Comparison of ENCODE assay signal across 8 mouse cellular contexts in genomic region chr12:81483656-81484055, GRCm38 (mm10). TPM values are rescaled to one million over a fixed set of nuclear protein-coding genes. Genes with fewer than 3 reads are reported as not detected.
DNase-seq lines count a peak whose midpoint lies in the region; ATAC-seq and TF ChIP-seq lines count a peak whose summit lies in the region.

No protein-coding gene starts in this region.

- ATAC-seq in limb, embryonic 13.5 days (ENCODE audit: low FRiP score, low read depth): no peak

- DNase-seq in left cerebral cortex, adult 2 months (ENCODE audit: extremely low spot score in 1 of 2, low spot score in 2 of 2): no peak
- DNase-seq in left cerebral cortex, adult 8-10 months (ENCODE audit: low spot score in 2 of 2): no peak
- peak; percentile 31 for DNase-seq in adipocyte (ENCODE audit: low spot score)
- peak; percentile 26 for DNase-seq in forebrain, embryonic 10.5 days (ENCODE audit: extremely low spot score, low spot score)
- DNase-seq in frontal cortex, postnatal 25 days (ENCODE audit: low spot score in 2 of 2): no peak
- no peak for DNase-seq in spleen, postnatal 4 days (ENCODE audit: low spot score in 2 of 2)

- peak overlapping the region; percentile 62 for H3K4me3 ChIP-seq in left cerebral cortex, adult 2 months
- peak overlapping the region; percentile 68 for H3K4me3 ChIP-seq in forebrain, embryonic 10.5 days
- peak overlapping the region; percentile 67 for H3K4me3 ChIP-seq in limb, embryonic 13.5 days
- peak overlapping the region; percentile 10; the same call in 1 of the 2 replicates for H3K4me3 ChIP-seq in olfactory bulb, adult 2 months (ENCODE audit: insufficient read depth, low read depth, low read length)

- peak overlapping the region; percentile 66 for H3K4me2 ChIP-seq in limb, embryonic 13.5 days (replicated peaks)

- peaks cover 8% of the 10 kb centered on the region; the same call in 1 of the 2 replicates for H3K4me1 ChIP-seq in forebrain, embryonic 10.5 days
- H3K4me1 ChIP-seq in limb, embryonic 13.5 days: 0 out of 2 replicates have a peak, but pooled peaks cover 3% of the 10 kb centered on the region
- H3K4me1 ChIP-seq in olfactory bulb, adult 2 months (ENCODE audit: control insufficient read depth, insufficient read depth, low read length): no peaks in the 10 kb centered on the region

- no peaks in the 10 kb centered on the region for H3K36me3 ChIP-seq in forebrain, embryonic 10.5 days (replicated peaks)
- no peaks in the 10 kb centered on the region for H3K36me3 ChIP-seq in limb, embryonic 13.5 days

- intact Hi-C loops in left cerebral cortex, adult 2 months (cut with DNase I): loop anchor here (2.0 to 10.0 kb wide), 2 partner anchors 49 to 111 kb away; partner anchors contain the start of genes Gm20498, Med6 and Synj2bp

- H3K27ac ChIP-seq in left cerebral cortex, adult 2 months: peak overlapping the region; percentile 98
- peak overlapping the region; percentile 94; the same call in 1 of the 2 replicates for H3K27ac ChIP-seq in forebrain, embryonic 10.5 days
- H3K27ac ChIP-seq in limb, embryonic 13.5 days: no peak overlapping the region
- H3K27ac ChIP-seq in olfactory bulb, adult 2 months (ENCODE audit: insufficient read depth, low read depth, low read length): no peak overlapping the region

- no peaks in the 10 kb centered on the region for H3K9me3 ChIP-seq in forebrain, embryonic 10.5 days
- no peaks in the 10 kb centered on the region for H3K9me3 ChIP-seq in limb, embryonic 13.5 days

- peak overlapping the region; percentile 50 for H3K9ac ChIP-seq in limb, embryonic 13.5 days

- TF ChIP-seq CTCF in left cerebral cortex, adult 2 months (IDR thresholded peaks at IDR 0.05): no peak
- TF ChIP-seq CTCF in olfactory bulb, adult 2 months (IDR thresholded peaks at IDR 0.05; ENCODE audit: insufficient read depth, low read depth, low read length): no peak

- 43% methylated on average over 17 of the region's 17 CpGs for WGBS in forebrain, embryonic 10.5 days
- 34% methylated on average over 17 of the region's 17 CpGs for WGBS in limb, embryonic 13.5 days
- 17% methylated on average over 17 of the region's 17 CpGs for WGBS in olfactory bulb, adult 2 months

- TF ChIP-seq POLR2A in olfactory bulb, adult 2 months (IDR thresholded peaks at IDR 0.05; ENCODE audit: insufficient read depth, low read depth, low read length): no peak

- H3K27me3 ChIP-seq in forebrain, embryonic 10.5 days (ENCODE audit: poor library complexity, severe bottlenecking): no peaks in the 10 kb centered on the region
- no peaks in the 10 kb centered on the region for H3K27me3 ChIP-seq in limb, embryonic 13.5 days

RNA-seq across cellular contexts. Expression of gene Cox16, which starts 1.3 kb away (rescaled TPM):
- total RNA-seq in left cerebral cortex, adult 2 months (2021): 10 to 100 TPM; 34.5 to 42.1 TPM
- 10 to 100 TPM; 35.2 to 48.7 (median 39.4) TPM for total RNA-seq in left cerebral cortex, adult 8-10 months (2022)
- 116 and 118 TPM in 2 replicates for polyA plus RNA-seq in forebrain, embryonic 10.5 days (2016; fragmentation: Nextera tagmentation; extraction: Ambion mirVana)
- 132 and 138 TPM in 2 replicates for polyA plus RNA-seq in limb, embryonic 13.5 days (2015; fragmentation: Nextera tagmentation; extraction: Ambion mirVana)
- not detected in 2 replicates for polyA plus RNA-seq in olfactory bulb, adult 2 months (2012; ENCODE audit: insufficient read depth, insufficient read length, low replicate concordance, missing spikeins)

RNA-seq across cellular contexts. Expression of gene Gm20498, which starts 49.0 kb away (rescaled TPM):
- 10 to 100 TPM; 40.1 to 45.6 TPM for total RNA-seq in left cerebral cortex, adult 2 months (2021)
- total RNA-seq in left cerebral cortex, adult 8-10 months (2022): 10 to 100 TPM; 40.6 to 45.2 (median 42.0) TPM
- 24.8 and 27.1 TPM in 2 replicates for polyA plus RNA-seq in forebrain, embryonic 10.5 days (2016; fragmentation: Nextera tagmentation; extraction: Ambion mirVana)
- 28.0 and 31.4 TPM in 2 replicates for polyA plus RNA-seq in limb, embryonic 13.5 days (2015; fragmentation: Nextera tagmentation; extraction: Ambion mirVana)
- polyA plus RNA-seq in olfactory bulb, adult 2 months (2012; ENCODE audit: insufficient read depth, insufficient read length, low replicate concordance, missing spikeins): not detected in 2 replicates

RNA-seq across cellular contexts. Expression of gene Synj2bp, which starts 49.1 kb away (rescaled TPM):
- 10 to 100 TPM; 37.1 to 38.0 TPM for total RNA-seq in left cerebral cortex, adult 2 months (2021)
- 10 to 100 TPM; 25.9 to 34.2 (median 32.6) TPM for total RNA-seq in left cerebral cortex, adult 8-10 months (2022)
- 34.3 and 35.4 TPM in 2 replicates for polyA plus RNA-seq in forebrain, embryonic 10.5 days (2016; fragmentation: Nextera tagmentation; extraction: Ambion mirVana)
- 35.8 and 41.5 TPM in 2 replicates for polyA plus RNA-seq in limb, embryonic 13.5 days (2015; fragmentation: Nextera tagmentation; extraction: Ambion mirVana)
- polyA plus RNA-seq in olfactory bulb, adult 2 months (2012; ENCODE audit: insufficient read depth, insufficient read length, low replicate concordance, missing spikeins): not detected in 2 replicates

Comparison
In these comparisons a context has a peak if more than half of its experiments do, and no peak if none do; other contexts are left out.
1. DNase-seq: peak in adipocyte (single experiment) and forebrain, embryonic 10.5 days (single experiment); none in left cerebral cortex, adult 2 months (0 of 2), left cerebral cortex, adult 8-10 months (0 of 2), frontal cortex, postnatal 25 days (0 of 2) and spleen, postnatal 4 days (0 of 2).
2. H3K27ac ChIP-seq: peak in left cerebral cortex, adult 2 months (single experiment) and forebrain, embryonic 10.5 days (single experiment); none in limb, embryonic 13.5 days (single experiment) and olfactory bulb, adult 2 months (single experiment).
3. H3K4me3 ChIP-seq: peak in every context shown above with its lines; median percentile 68 in forebrain, embryonic 10.5 days; 67 in limb, embryonic 13.5 days; 62 in left cerebral cortex, adult 2 months; 10 in olfactory bulb, adult 2 months.
4. RNA of gene Gm20498, which starts 49.0 kb away (polyA plus RNA-seq): 28.0 to 31.4 TPM in limb, embryonic 13.5 days and 24.8 to 27.1 TPM in forebrain, embryonic 10.5 days; not detected in olfactory bulb, adult 2 months; every median in the first group is over 10 times any median in the second.